Mouse (Mus musculus): ENCODE data around the gene Ptprk. TPM values are rescaled to one million over a fixed set of nuclear protein-coding genes. Genes with fewer than 3 reads are reported as not detected.

The Ptprk gene
- polyA plus RNA-seq (2016; fragmentation: Nextera tagmentation; extraction: Ambion mirVana) = 24.7 and 26.9 TPM in 2 replicates

GRCm38 (mm10) chr10:28074653-28075451, at the start of gene Ptprk:
TSS of gene Ptprk (plus strand) at chr10:28074820.
- H3K4me2 ChIP-seq (replicated peaks) = peak within 1 kb of the TSS; percentile 93
- H3K9ac ChIP-seq = peak within 1 kb of the TSS; percentile 77
- ATAC-seq (ENCODE audit: low FRiP score, low read depth) = peak; percentile 98
- no peaks in the 10 kb centered on the region for H3K4me1 ChIP-seq
- no peaks in the 10 kb centered on the region for H3K9me3 ChIP-seq
- under 1% methylated on average over 77 of the region's 77 CpGs for WGBS
- peak within 1 kb of the TSS; percentile 68 for H3K4me3 ChIP-seq
- H3K27me3 ChIP-seq (replicated peaks) = no peaks in the 10 kb centered on the region
- peak within 1 kb of the TSS; percentile 81 for H3K27ac ChIP-seq
- H3K36me3 ChIP-seq = no peaks in the 10 kb centered on the region

GRCm38 (mm10) chr10:28027791-28028190, 46.8 kb upstream of the Ptprk start:
- H3K4me1 ChIP-seq = no peaks in the 10 kb centered on the region
- no peak overlapping the region for H3K4me3 ChIP-seq
- no peaks in the 10 kb centered on the region for H3K27me3 ChIP-seq (replicated peaks)
- H3K4me2 ChIP-seq (replicated peaks) = no peak overlapping the region
- no peak overlapping the region for H3K9ac ChIP-seq
- no peak overlapping the region for H3K27ac ChIP-seq
- 76% methylated on average over 2 of the region's 2 CpGs for WGBS
- no peaks in the 10 kb centered on the region for H3K36me3 ChIP-seq
- ATAC-seq (ENCODE audit: low FRiP score, low read depth) = no peak
- no peaks in the 10 kb centered on the region for H3K9me3 ChIP-seq

- Histone ChIP-seq H3K4me2 (replicated peaks) (no peak overlapping the region), H3K36me3 (no peaks in the 10 kb centered on the region), H3K4me3 (no peak overlapping the region), H3K4me1 (no peaks in the 10 kb centered on the region), H3K27ac (no peak overlapping the region), H3K9me3 (no peaks in the 10 kb centered on the region), H3K9ac (no peak overlapping the region), H3K27me3 (replicated peaks) (no peaks in the 10 kb centered on the region)
- ATAC-seq (ENCODE audit: low FRiP score, low read depth) = no peak
- 98% methylated on average over 1 of the region's 1 CpGs for WGBS
Measured at GRCm38 (mm10) chr10:28036456-28036855, 38.2 kb upstream of the Ptprk start.

GRCm38 (mm10) chr10:28054764-28055163, 19.9 kb upstream of the Ptprk start:
- H3K4me3 ChIP-seq = no peak overlapping the region
- no peaks in the 10 kb centered on the region for H3K4me1 ChIP-seq
- no peak overlapping the region for H3K4me2 ChIP-seq (replicated peaks)
- H3K27ac ChIP-seq = no peak overlapping the region
- H3K9me3 ChIP-seq = no peaks in the 10 kb centered on the region
- H3K9ac ChIP-seq = no peak overlapping the region
- no peak for ATAC-seq (ENCODE audit: low FRiP score, low read depth)
- 67% methylated on average over 4 of the region's 4 CpGs for WGBS
- no peaks in the 10 kb centered on the region for H3K27me3 ChIP-seq (replicated peaks)
- H3K36me3 ChIP-seq = no peaks in the 10 kb centered on the region

GRCm38 (mm10) chr10:28059222-28059621, 15.4 kb upstream of the Ptprk start:
- no peak overlapping the region for H3K4me3 ChIP-seq
- no peaks in the 10 kb centered on the region for H3K27me3 ChIP-seq (replicated peaks)
- no peaks in the 10 kb centered on the region for H3K36me3 ChIP-seq
- no peak for ATAC-seq (ENCODE audit: low FRiP score, low read depth)
- no peaks in the 10 kb centered on the region for H3K9me3 ChIP-seq
- no peak overlapping the region for H3K27ac ChIP-seq
- H3K4me2 ChIP-seq (replicated peaks) = no peak overlapping the region
- no peaks in the 10 kb centered on the region for H3K4me1 ChIP-seq
- WGBS = 72% methylated on average over 1 of the region's 1 CpGs
- no peak overlapping the region for H3K9ac ChIP-seq

- no peaks in the 10 kb centered on the region for H3K27me3 ChIP-seq (replicated peaks)
- no peaks in the 10 kb centered on the region for H3K9me3 ChIP-seq
- H3K9ac ChIP-seq = no peak overlapping the region
- H3K27ac ChIP-seq = no peak overlapping the region
- H3K4me2 ChIP-seq (replicated peaks) = no peak overlapping the region
- no peak overlapping the region for H3K4me3 ChIP-seq
- ATAC-seq (ENCODE audit: low FRiP score, low read depth) = no peak
- H3K36me3 ChIP-seq = no peaks in the 10 kb centered on the region
- 85% methylated on average over 5 of the region's 5 CpGs for WGBS
- no peaks in the 10 kb centered on the region for H3K4me1 ChIP-seq
Measured at GRCm38 (mm10) chr10:28067997-28068396, 6.6 kb upstream of the Ptprk start.

- Histone ChIP-seq H3K9me3 (no peaks in the 10 kb centered on the region), H3K4me2 (replicated peaks) (peak overlapping the region; percentile 93), H3K9ac (peak overlapping the region; percentile 77), H3K27me3 (replicated peaks) (no peaks in the 10 kb centered on the region), H3K4me1 (no peaks in the 10 kb centered on the region), H3K27ac (peak overlapping the region; percentile 81; the same call in 1 of the 2 replicates), H3K36me3 (no peaks in the 10 kb centered on the region), H3K4me3 (peak overlapping the region; percentile 68)
- 1% methylated on average over 26 of the region's 26 CpGs for WGBS
- ATAC-seq (ENCODE audit: low FRiP score, low read depth) = peak; percentile 13
Measured at GRCm38 (mm10) chr10:28073991-28074652, 498 bp upstream of the Ptprk start.

GRCm38 (mm10) chr10:28075491-28076035, 943 bp downstream of the Ptprk start:
- ATAC-seq (ENCODE audit: low FRiP score, low read depth) = peak; percentile 2; the same call in 1 of the 2 replicates
- H3K4me3 ChIP-seq = peak overlapping the region; percentile 68
- H3K36me3 ChIP-seq = no peaks in the 10 kb centered on the region
- peak overlapping the region; percentile 93 for H3K4me2 ChIP-seq (replicated peaks)
- peak overlapping the region; percentile 77 for H3K9ac ChIP-seq
- under 1% methylated on average over 22 of the region's 22 CpGs for WGBS
- peak overlapping the region; percentile 53; the same call in 1 of the 2 replicates for H3K27ac ChIP-seq
- no peaks in the 10 kb centered on the region for H3K9me3 ChIP-seq
- H3K27me3 ChIP-seq (replicated peaks) = no peaks in the 10 kb centered on the region
- no peaks in the 10 kb centered on the region for H3K4me1 ChIP-seq

GRCm38 (mm10) chr10:28076036-28076855, 1.6 kb downstream of the Ptprk start:
- Histone ChIP-seq H3K4me2 (replicated peaks) (peak overlapping the region; percentile 93), H3K36me3 (no peaks in the 10 kb centered on the region), H3K9ac (peak overlapping the region; percentile 77), H3K4me1 (no peaks in the 10 kb centered on the region; the same call in 1 of the 2 replicates), H3K27ac (no peak overlapping the region), H3K9me3 (no peaks in the 10 kb centered on the region), H3K27me3 (replicated peaks) (no peaks in the 10 kb centered on the region), H3K4me3 (peak overlapping the region; percentile 68)
- ATAC-seq (ENCODE audit: low FRiP score, low read depth) = no peak
- 3% methylated on average over 30 of the region's 30 CpGs for WGBS

- WGBS = 90% methylated on average over 1 of the region's 1 CpGs
- no peaks in the 10 kb centered on the region for H3K9me3 ChIP-seq
- H3K4me2 ChIP-seq (replicated peaks) = no peak overlapping the region
Measured at GRCm38 (mm10) chr10:28078270-28078669, 3.6 kb downstream of the Ptprk start.

GRCm38 (mm10) chr10:28081221-28081620, 6.6 kb downstream of the Ptprk start:
- no peaks in the 10 kb centered on the region; the same call in 1 of the 2 replicates for H3K4me1 ChIP-seq
- no peak overlapping the region for H3K4me3 ChIP-seq
- no peaks in the 10 kb centered on the region for H3K9me3 ChIP-seq
- no peaks in the 10 kb centered on the region for H3K36me3 ChIP-seq
- no peak overlapping the region for H3K9ac ChIP-seq
- no peaks in the 10 kb centered on the region for H3K27me3 ChIP-seq (replicated peaks)
- no peak overlapping the region for H3K4me2 ChIP-seq (replicated peaks)
- WGBS = 89% methylated on average over 2 of the region's 2 CpGs
- no peak for ATAC-seq (ENCODE audit: low FRiP score, low read depth)
- no peak overlapping the region for H3K27ac ChIP-seq

More at GRCm38 (mm10) chr10:28078270-28078669, 3.6 kb downstream of the Ptprk start:
- Histone ChIP-seq H3K27me3 (replicated peaks) (no peaks in the 10 kb centered on the region), H3K36me3 (no peaks in the 10 kb centered on the region), H3K4me3 (no peak overlapping the region), H3K27ac (no peak overlapping the region), H3K9ac (no peak overlapping the region), H3K4me1 (no peaks in the 10 kb centered on the region; the same call in 1 of the 2 replicates)
- no peak for ATAC-seq (ENCODE audit: low FRiP score, low read depth)

Data from neural tube, embryonic 12.5 days (tissue).